Mouse (Mus musculus) B cell, adult 2 months (primary cell): ENCODE measurements around the gene Gm16429.
"Not testable (repeated sequence)": the region's sequence is repeated elsewhere in the genome, so short reads cannot be mapped to it uniquely, and the experiment has no call there.

Experiments used
- DNase-seq, 2 experiments: peaks; one replicate each; pipeline ENCODE4 v3.0.0; 2022

Gene Gm16429

GRCm38 (mm10) chr5:93928952-93929351 is at the start of gene Gm16429:
Gene Gm16429 (minus strand): TSS chr5:93929052.
- not testable (repeated sequence) for DNase-seq
